Mouse (Mus musculus) pancreas, adult 10 weeks (tissue): ENCODE measurements around the gene Dph2. TPM values are rescaled to one million over a fixed set of nuclear protein-coding genes. Genes with fewer than 3 reads are reported as not detected.

Experiments used
- polyA plus RNA-seq: library from polyadenylated mRNA; stranded (reverse); fragments of 350-450 nt; fragmentation: Illumina TruSeq; extraction: RNeasy Lipid Tissue Mini Kit (QIAGEN cat#74804); gene quantifications from one replicate; pipeline ENCODE4 v1.2.3, GENCODE M21; 2015; ENCODE audit warnings: low read depth, low replicate concordance; ENCODE audit not compliant: insufficient read depth

Gene Dph2
- 1.8 TPM for polyA plus RNA-seq

DNA sequence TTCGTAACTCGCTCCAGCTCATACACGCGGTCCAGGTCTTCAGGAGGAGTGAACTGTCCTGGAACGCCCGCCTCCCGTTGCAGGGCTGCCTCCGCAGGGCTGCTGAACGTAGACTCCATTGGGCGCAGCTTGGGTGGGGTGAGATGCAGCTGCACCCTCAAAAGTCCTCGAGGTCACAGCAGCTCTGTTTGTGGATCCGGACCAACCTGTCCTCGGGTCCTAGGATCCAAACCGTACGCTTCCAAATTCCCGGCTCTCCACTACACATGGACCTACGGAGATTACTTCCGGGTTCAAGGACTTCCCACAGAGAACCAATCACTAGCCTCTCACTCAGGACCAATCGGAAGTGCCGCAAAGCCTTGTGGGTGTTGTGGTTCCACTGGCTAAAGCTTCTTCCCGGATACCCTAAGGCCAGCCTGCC, at the start of gene Dph2:
Gene Dph2 (minus strand): TSS at position 295 of the 424 bp plus-strand sequence.

DNA sequence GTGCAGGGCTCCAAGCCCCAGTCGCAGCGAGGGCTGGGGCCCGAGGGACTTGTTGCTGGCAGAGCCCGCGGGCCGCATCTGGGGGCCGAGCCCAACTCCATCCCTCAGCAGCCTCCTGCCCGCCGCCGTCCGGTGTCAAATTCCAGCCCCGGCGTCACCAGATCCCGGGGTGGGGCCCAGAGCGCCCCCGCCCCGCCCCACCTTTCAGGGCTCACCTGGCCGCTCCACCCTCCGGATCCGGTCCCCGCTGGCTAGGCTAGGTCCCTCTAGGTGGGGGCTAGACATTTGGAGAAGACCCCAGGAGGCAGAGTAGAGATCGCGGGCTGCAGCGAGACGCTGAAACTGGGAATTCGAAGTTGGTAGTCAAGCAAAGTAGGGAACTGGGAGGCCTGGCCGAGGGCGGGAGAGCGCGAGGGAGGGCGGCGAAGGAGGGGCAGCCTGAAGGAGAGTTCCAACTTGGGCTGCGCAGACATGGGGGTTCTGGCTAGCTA, 37.6 kb upstream of the Dph2 start, which contains the start of gene Artn:
Gene Artn (minus strand): TSS at position 373 of the 491 bp plus-strand sequence.

DNA sequence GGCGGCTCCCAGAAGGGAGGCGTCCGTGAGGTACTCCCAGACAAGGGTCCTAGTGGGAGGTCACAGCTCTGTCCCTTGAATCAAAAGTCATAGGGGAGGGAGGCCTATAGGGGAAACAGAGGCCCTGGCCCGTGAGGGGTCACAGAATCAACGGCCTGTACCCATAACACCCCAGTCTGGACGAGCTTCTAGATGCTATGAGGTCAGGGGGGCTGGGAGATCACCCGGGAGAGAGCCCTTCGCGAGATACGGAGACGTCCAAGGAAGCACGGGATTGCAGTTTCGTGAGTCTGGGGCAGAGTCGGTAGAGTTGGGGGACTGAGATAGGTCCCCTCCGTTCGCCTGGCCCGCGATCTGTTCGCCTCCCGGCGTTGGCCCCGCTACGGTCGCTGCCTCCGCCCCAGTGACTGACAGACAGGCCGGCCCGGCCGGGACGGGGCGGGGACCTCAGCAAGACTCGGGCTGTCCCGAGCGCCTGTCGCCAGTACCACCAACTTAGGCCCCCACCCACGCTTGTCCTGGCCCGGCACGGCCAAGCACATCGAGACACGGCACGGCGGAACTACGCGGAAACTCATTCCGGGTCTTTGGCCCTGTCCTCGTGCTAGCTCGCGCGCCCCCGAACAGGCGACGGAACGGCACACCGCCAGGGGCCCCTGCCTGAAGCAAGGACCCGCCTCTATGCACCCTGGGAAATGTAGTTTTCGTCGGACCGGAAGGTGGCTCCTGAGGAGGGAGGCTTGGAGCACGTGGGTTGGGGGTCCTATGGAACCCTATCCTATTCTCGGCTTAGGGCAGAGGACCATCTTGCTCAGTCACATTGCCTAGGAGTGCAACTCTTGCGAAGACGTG, 23.0 kb upstream of the Dph2 start, which contains the start of gene Ipo13:
Gene Ipo13 (minus strand): TSS at position 409 of the 852 bp plus-strand sequence.

DNA sequence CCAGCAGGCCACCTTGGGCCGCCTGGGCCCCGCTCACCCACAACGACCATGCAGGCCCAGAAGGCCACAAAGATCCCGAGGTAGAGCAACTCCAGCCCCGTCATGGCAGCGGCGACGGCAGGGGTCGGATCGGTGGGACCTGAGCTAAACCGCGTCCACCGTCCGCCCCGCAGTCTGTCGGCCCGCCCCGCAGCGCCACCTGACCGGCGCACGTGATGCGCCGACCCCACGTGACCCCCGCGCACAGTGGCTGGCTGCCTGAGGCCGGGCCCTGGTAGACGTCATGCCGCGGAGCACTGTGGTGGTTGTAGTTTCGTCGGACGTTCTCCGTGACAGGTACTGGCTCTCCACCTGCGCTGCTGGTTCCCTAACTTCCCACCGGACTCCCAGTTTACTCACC, 4.7 kb downstream of the Dph2 start, which contains the start of gene Atp6v0b:
Gene Atp6v0b (minus strand): TSS at position 201 of the 400 bp plus-strand sequence.

DNA sequence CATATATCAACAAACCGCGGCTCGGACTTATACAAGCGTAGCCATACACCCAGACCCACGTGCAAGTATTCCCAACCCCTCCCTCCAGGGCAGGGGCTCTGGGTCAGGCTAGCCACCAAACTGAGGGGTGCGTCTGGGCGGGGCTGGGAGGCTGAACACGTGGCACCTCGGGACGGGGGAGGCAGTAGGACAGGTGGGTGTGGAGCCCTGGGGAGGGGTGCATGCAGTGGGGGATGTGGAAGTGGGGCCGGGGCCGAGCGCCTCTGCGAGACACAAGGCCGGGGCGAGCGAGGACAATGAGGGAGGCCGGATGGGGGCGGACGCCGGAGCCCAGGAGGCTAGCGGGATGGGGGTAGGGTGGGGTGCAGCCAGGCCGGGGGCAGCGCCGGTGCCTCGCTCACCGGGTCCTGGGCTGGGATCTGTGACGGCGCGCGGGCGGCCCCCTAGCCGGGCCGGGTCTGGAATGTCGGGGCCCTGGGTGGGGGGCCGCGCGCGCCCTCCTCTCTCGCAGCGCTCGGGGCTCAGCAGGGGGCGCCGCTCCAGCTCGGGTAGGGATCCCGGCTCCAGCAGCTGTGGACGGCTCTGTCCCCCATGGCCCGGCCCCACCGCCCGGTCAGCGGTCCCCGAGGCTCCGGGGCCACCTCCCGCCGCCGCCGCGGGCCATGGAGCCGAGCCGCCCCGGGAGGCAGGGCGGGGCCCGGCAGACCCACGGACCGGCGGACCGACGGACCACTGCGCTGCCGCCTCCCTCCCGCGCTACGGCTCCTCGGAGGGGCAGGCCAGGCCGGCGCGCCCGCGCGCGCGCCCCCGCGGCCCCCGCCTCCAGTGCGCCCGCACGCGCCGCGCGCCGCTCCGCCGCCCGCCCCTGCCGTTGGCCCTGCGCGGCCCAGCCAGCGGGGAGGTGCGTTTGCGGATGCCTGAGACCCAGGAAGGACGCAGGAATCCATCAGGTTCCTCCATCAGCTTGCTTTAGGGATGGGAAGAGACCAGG, 8.8 kb downstream of the Dph2 start, which contains the start of gene B4galt2:
Gene B4galt2 (minus strand): TSS at position 787 of the 991 bp plus-strand sequence.

DNA sequence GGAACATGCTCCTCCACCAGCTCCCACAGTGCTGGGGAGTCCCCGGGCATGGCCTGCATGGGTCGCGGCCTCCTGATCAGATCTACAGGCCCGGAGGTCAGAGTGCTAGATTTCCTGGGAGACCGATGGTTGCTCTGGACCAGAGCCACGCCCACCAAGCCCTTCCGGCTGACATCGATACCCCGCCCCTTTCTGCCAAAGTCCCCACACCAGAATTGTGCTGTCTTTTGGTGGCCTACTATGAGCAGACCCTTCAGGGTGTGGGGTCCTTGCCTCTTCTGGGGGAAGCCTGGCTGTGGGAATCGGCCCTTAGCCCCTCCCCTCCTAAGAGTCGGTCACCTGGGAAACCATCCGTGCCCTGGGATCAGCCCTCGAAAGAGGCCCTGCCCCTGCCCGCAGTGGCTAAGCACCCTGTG, 19.4 kb downstream of the Dph2 start, which contains the start of gene Ccdc24:
Gene Ccdc24 (minus strand): TSS at position 87 of the 416 bp plus-strand sequence.

Other genes with a start within 250 kb of the Dph2 start
- gene Dmap1, start 209.8 kb downstream of the Dph2 start, polyA plus RNA-seq = 6.2 TPM
- gene Gm12845, start 167.6 kb downstream of the Dph2 start, polyA plus RNA-seq = not detected
- gene Klf17, start 126.4 kb downstream of the Dph2 start, polyA plus RNA-seq = not detected
- 62.9 TPM for gene Slc6a9, start 57.5 kb downstream of the Dph2 start, polyA plus RNA-seq
- gene Ccdc24, start 19.5 kb downstream of the Dph2 start, polyA plus RNA-seq = not detected
- 2.5 TPM for gene B4galt2, start 8.5 kb downstream of the Dph2 start, polyA plus RNA-seq
- gene Atp6v0b, start 4.7 kb downstream of the Dph2 start, polyA plus RNA-seq = 230 TPM
- gene Ipo13, start 23.0 kb upstream of the Dph2 start, polyA plus RNA-seq = 31.5 TPM
- gene Artn, start 37.7 kb upstream of the Dph2 start, polyA plus RNA-seq = 0.37 TPM
- gene St3gal3, start 242.9 kb upstream of the Dph2 start, polyA plus RNA-seq = 3.9 TPM